ENCODE assay signal across 8 mouse cellular contexts in genomic region chr5:88720116-88721002, GRCm38 (mm10). TPM values are rescaled to one million over a fixed set of nuclear protein-coding genes. Genes with fewer than 3 reads are reported as not detected.
DNase-seq lines count a peak whose midpoint lies in the region; ATAC-seq and TF ChIP-seq lines count a peak whose summit lies in the region.

Gene Mob1b (plus strand): TSS chr5:88720855.

- H3K4me1 ChIP-seq in heart, embryonic 11.5 days (ENCODE audit: control insufficient read depth, insufficient read depth, low read length), result peaks cover 29% of the 10 kb centered on the region
- peaks cover 20% of the 10 kb centered on the region for H3K4me1 ChIP-seq in kidney, embryonic 16.5 days (ENCODE audit: insufficient read depth, low read length)
- H3K4me1 ChIP-seq in liver, adult 2 months (ENCODE audit: control insufficient read depth, insufficient read depth, low read length), result peaks cover 13% of the 10 kb centered on the region

- H3K4me3 ChIP-seq in heart, embryonic 11.5 days (ENCODE audit: low read depth, low read length), result peak within 1 kb of the TSS; percentile 99
- H3K4me3 ChIP-seq in kidney, embryonic 16.5 days (ENCODE audit: low read length), result peak within 1 kb of the TSS; percentile 83
- H3K4me3 ChIP-seq in liver, adult 2 months (ENCODE audit: insufficient read depth, low read depth, low read length), result peak within 1 kb of the TSS; percentile 77
- H3K4me3 ChIP-seq in myocyte, result peak within 1 kb of the TSS; percentile 79

- peak within 1 kb of the TSS; percentile 95 for H3K27ac ChIP-seq in heart, embryonic 11.5 days (ENCODE audit: low read depth, low read length)
- H3K27ac ChIP-seq in kidney, embryonic 16.5 days (ENCODE audit: low read length), result peak within 1 kb of the TSS; percentile 91
- H3K27ac ChIP-seq in liver, adult 2 months (replicated peaks; ENCODE audit: insufficient read depth, low read depth, low read length), result peak within 1 kb of the TSS; percentile 89

- WGBS in heart, embryonic 11.5 days (ENCODE audit: insufficient replicate concordance), result under 1% methylated on average over 51 of the region's 54 CpGs
- WGBS in kidney, embryonic 16.5 days, result under 1% methylated on average over 51 of the region's 54 CpGs
- under 1% methylated on average over 53 of the region's 54 CpGs for WGBS in liver, adult 2 months

- H3ac ChIP-seq in myocyte (ENCODE audit: control insufficient read depth, insufficient read length), result peak within 1 kb of the TSS; percentile 99

- no peaks in the 10 kb centered on the region for H3K36me3 ChIP-seq in heart, embryonic 11.5 days (ENCODE audit: control insufficient read depth, insufficient read depth, low read length)
- no peaks in the 10 kb centered on the region for H3K36me3 ChIP-seq in kidney, embryonic 16.5 days (ENCODE audit: insufficient read depth, low read length)
- no peaks in the 10 kb centered on the region for H3K36me3 ChIP-seq in liver, adult 2 months (ENCODE audit: control insufficient read depth, insufficient read depth, low read length)
- H3K36me3 ChIP-seq in myocyte (ENCODE audit: control insufficient read depth, insufficient read depth), result no peaks in the 10 kb centered on the region
- no peaks in the 10 kb centered on the region for H3K36me3 ChIP-seq in splenic B cell, adult 2 months (ENCODE audit: control insufficient read depth, insufficient read depth, low read length, poor library complexity, severe bottlenecking)

- TF ChIP-seq POLR2A in liver, adult 2 months (IDR thresholded peaks at IDR 0.05; ENCODE audit: extremely low read depth, insufficient read depth, low read length), result peak; percentile 84
- TF ChIP-seq POLR2A in myocyte (IDR thresholded peaks at IDR 0.05; ENCODE audit: insufficient read length, low read depth), result peak; percentile 96

- H3K9ac ChIP-seq in heart, embryonic 11.5 days (ENCODE audit: low read depth, low read length), result peak within 1 kb of the TSS; percentile 98
- peak within 1 kb of the TSS; percentile 89 for H3K9ac ChIP-seq in kidney, embryonic 16.5 days (replicated peaks; ENCODE audit: low read length)
- H3K9ac ChIP-seq in liver, adult 2 months (ENCODE audit: low read depth, low read length), result peak within 1 kb of the TSS; percentile 98

- no peaks in the 10 kb centered on the region for H3K27me3 ChIP-seq in heart, embryonic 11.5 days (ENCODE audit: control insufficient read depth, insufficient read depth, low read length)
- no peaks in the 10 kb centered on the region for H3K27me3 ChIP-seq in kidney, embryonic 16.5 days (ENCODE audit: insufficient read depth, low read length)
- no peaks in the 10 kb centered on the region for H3K27me3 ChIP-seq in liver, adult 2 months (ENCODE audit: control insufficient read depth, insufficient read depth, low read length)
- H3K27me3 ChIP-seq in myocyte (ENCODE audit: control insufficient read depth, insufficient read depth, insufficient read length), result no peaks in the 10 kb centered on the region
- no peaks in the 10 kb centered on the region for H3K27me3 ChIP-seq in splenic B cell, adult 2 months (ENCODE audit: control insufficient read depth, insufficient read depth, low read length, poor library complexity, severe bottlenecking)

- ATAC-seq in erythroblast, adult 5-6 weeks (replicated peaks; ENCODE audit: low FRiP score, poor library complexity, severe bottlenecking), result peak; percentile 86
- ATAC-seq in heart, embryonic 11.5 days (replicated peaks; ENCODE audit: insufficient number of reproducible peaks, low FRiP score, low TSS enrichment), result peak; percentile 93
- ATAC-seq in kidney, embryonic 16.5 days (ENCODE audit: low FRiP score, low TSS enrichment), result peak; percentile 97

- peaks cover 22% of the 10 kb centered on the region for H3K79me2 ChIP-seq in liver, adult 2 months (ENCODE audit: control insufficient read depth, insufficient read depth, low read length)
- H3K79me2 ChIP-seq in myocyte (ENCODE audit: control insufficient read depth, insufficient read depth), result peaks cover 45% of the 10 kb centered on the region

- TF ChIP-seq CTCF in liver, adult 2 months (IDR thresholded peaks at IDR 0.05; ENCODE audit: low read depth, low read length), result no peak

- DNase-seq in B cell, adult 2 months, result peak; percentile 94 to 96
- peak; percentile 97 for DNase-seq in brain, adult 2 months (ENCODE audit: low read depth, low spot score)
- DNase-seq in liver, adult 2 months (ENCODE audit: extremely low read depth, low read depth, low spot score), result peak; percentile 85
- DNase-seq in splenic B cell, adult 2 months (ENCODE audit: low read depth, low spot score), result peak; percentile 95

- H3K9me3 ChIP-seq in heart, embryonic 11.5 days (replicated peaks; ENCODE audit: control insufficient read depth, low read length), result no peaks in the 10 kb centered on the region
- H3K9me3 ChIP-seq in kidney, embryonic 16.5 days (ENCODE audit: low read length), result no peaks in the 10 kb centered on the region

- H3K4me2 ChIP-seq in heart, embryonic 11.5 days, result peak within 1 kb of the TSS; percentile 94
- peak within 1 kb of the TSS; percentile 97 for H3K4me2 ChIP-seq in kidney, embryonic 16.5 days (replicated peaks; ENCODE audit: low read depth, low read length)
- peak within 1 kb of the TSS; percentile 94 for H3K4me2 ChIP-seq in myocyte (ENCODE audit: low read depth)

TF ChIP-seq in myocyte, 11 proteins besides CTCF, POLR2A, EP300 and RAD21:
- TF ChIP-seq REST (IDR thresholded peaks at IDR 0.05; ENCODE audit: insufficient read depth, insufficient read length) (no peak), USF1 (IDR thresholded peaks at IDR 0.05; ENCODE audit: low read depth) (peak; percentile 90), POLR2AphosphoS2 (IDR thresholded peaks at IDR 0.05; ENCODE audit: insufficient read length, low read depth) (peak; percentile 97), MYOG (IDR thresholded peaks at IDR 0.05; ENCODE audit: control insufficient read depth in 1 of 3, insufficient read depth in 1 of 3, insufficient read length in 2 of 3, low read depth in 2 of 3) (peak in 1 of 3 experiments; percentile 14), MYOD1 (IDR thresholded peaks at IDR 0.05; ENCODE audit: control insufficient read depth in 1 of 3, insufficient read length in 2 of 3, low read depth in 2 of 3) (peak in 1 of 3 experiments; percentile 10)

RNA-seq across cellular contexts. Expression of gene Mob1b, which starts in this region (rescaled TPM):
- total RNA-seq in erythroblast, adult 5-6 weeks (2015; ENCODE audit: low replicate concordance), result 21.7 and 33.6 TPM in 2 replicates
- 15.7 and 19.4 TPM in 2 replicates for total RNA-seq in erythroblast, adult 5-6 weeks (2017; ENCODE audit: low replicate concordance)
- 32.4 and 39.8 TPM in 2 replicates for polyA plus RNA-seq in heart, embryonic 11.5 days (2014; fragmentation: Nextera tagmentation; extraction: Ambion mirVana)
- 10.3 and 12.1 TPM in 2 replicates for polyA plus RNA-seq in kidney, embryonic 16.5 days (2015; fragmentation: Nextera tagmentation; extraction: Ambion mirVana)
- 14.4 and 17.4 TPM in 2 replicates for total RNA-seq in liver, adult 2 months (2014; rRNA removed)
- polyA plus RNA-seq in liver, adult 2 months (2012; rRNA removed), result 4.1 and 4.6 TPM in 2 replicates
- 4.6 TPM for polyA plus RNA-seq in myocyte (2012; fragmentation: generic; extraction: Trizol)

Comparison
In these comparisons a context has a peak if more than half of its experiments do, and no peak if none do; other contexts are left out.
1. Peak in every context shown above with its lines: DNase-seq, ATAC-seq, H3K4me3 ChIP-seq and H3K27ac ChIP-seq.